Mouse (Mus musculus) urinary bladder, postnatal 25 days (tissue): ENCODE measurements at regions not wholly inside any gene's neighbourhood (a gene's known extent, or its start where the extent isn't known, plus 50 kb on each side); places are given as distances from the start of the nearest gene placed in this dataset.

Source experiments
- DNase-seq: peaks from one replicate; pipeline ENCODE4 v3.0.0; 2022; ENCODE audit warnings: low spot score

DNA sequence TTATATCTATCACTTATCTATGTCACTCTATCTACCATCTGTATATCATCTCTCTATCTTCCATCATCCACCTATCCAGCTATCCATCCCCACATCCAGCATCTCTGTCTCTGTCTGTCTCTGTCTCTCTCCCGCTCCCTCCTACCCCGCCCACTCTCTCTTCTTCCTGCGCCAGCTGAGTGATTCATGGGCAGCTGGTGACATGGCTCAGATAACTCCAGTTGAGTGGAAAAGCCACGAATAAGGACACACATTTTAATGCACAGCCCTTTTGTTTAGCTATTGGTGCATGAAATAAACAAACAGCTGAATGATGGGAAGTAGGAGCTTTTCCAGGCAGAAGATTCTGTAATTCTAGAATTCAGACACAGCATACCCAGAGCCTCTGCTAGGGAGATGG, 446.3 kb downstream of the Glrx3 start:
- no peak for DNase-seq

DNA sequence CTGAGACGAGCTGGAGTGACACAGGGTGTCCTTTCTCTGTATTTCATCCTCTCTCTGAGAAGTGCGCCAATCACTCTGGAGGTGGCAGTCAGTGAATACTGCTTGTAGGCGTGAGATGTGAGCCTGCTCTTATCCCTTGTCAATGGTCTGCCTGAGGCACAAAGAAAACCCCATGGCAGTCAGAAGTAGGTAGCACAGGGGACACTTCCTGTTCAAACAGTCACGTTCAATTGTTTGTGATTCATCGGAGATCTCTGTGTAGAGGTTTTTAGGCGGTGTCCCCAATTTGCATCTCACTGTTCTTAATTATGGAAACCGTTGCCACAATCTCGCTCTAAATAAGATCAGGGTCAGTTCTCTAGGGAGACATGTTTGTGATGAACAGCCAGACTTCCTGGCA, 447.7 kb downstream of the Glrx3 start:
- DNase-seq, result no peak

DNA sequence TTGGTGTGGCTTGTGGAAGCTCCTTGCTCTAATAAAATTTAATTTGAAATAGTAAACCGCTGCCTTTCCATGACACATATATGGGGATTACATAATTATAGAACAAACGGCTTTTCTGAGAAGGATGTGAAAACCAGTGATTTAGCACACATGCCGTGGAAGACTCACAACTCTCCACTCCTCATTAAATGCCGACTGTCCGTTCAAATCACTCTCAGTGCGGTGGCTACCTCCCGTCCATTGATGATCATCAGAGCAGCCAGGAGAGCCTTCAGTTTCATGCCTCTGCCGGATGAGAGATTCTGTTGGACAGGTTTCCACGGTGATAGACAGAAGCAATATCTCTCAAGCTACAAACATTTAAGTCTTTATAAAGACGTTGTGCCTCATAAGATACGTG, 451.3 kb downstream of the Glrx3 start:
- DNase-seq, result no peak

DNA sequence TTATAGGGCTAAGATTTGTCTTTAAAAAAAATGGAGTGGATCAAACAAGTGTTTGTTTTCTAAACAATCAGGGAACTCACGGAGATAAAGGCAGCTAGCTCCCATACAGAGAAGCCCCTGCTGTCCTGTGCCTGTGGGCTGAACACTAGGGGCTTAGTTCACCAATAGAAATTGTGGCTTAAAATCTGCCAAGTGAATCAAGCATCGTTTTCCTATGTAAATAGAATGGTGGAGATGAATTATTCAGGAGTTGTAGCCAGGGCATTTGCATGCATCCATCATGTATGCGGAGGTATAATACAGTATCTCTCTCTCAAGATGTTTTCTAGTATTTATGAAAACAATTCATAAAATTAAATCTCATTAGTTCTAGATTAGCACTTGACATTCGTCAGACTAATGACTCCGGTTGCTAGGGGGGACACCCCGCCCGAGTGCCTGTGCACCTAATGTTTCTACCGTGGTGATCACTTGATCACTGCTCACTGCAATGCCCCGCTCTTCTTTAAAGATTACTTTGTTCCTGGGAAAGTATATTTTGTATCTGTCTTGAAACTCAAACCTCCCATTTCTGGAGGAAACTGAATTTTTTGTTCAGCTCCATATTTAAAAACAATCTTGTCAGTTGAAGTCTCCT, 469.1 kb downstream of the Glrx3 start:
- no peak for DNase-seq

DNA sequence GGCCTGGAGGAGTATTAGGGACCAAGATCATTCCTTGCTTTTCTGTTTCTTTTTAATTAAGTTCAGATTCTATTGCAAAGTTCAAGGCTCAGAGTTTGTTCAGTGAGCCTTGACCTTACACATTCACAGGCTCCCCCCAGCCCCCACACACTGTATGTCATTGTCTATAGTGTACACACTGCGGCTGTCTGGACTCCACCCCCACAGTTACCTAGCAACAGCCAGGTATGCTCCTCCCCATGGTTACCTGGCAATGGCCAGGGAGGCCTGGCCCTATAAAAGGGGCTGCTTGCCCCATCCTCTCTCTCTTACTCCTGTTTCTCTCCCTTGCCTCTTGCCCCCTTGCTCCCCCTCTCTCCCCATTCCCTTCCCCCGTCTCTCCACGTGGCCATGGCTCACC, 472.0 kb downstream of the Glrx3 start:
- DNase-seq, result no peak

DNA sequence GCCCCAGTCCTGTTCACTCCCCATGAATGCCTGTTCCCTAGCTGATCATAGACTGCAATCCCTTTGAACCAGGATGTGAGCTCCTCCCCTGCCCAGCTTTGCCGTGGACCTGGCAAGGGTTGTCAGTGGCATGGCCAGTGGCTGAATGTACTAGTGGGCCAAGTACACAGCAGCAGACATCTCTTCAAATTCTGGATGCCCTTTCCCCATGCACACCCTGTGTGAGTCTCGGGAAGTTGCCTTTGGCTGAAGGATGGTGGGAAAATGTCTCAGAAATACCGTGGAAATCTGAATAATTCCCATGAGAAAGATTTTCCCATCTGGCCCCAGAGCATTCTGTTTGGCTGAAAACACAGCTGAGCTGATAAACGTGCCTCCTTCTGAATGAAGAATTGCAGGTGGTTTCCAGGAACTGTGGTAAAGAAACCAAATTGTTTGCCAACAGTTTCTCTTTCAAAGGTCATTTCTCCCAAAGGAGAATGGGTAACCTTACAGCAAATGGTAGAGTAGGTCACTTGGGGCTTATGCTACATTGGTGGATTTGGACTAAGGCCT, 476.2 kb downstream of the Glrx3 start:
- DNase-seq, result no peak

DNA sequence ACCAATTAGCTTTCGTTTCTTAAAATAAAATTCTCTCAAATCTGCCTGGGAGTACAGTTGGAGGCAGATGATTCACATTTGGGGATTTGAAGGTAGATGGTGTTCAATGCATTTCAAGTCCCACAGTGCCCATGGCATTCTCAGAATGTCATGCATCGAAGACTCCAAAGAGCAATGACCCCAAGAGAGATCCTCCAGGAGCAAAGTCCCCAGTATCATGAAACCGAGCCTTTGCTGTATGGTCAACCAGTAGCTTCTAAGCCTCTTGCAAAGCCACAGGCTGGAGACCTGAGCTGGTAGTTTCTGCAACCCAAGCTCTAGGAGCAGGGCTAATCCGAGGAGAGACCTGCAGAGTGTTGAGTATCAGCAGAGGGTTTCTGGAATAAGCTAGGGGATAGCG, 477.1 kb downstream of the Glrx3 start:
- no peak for DNase-seq

DNA sequence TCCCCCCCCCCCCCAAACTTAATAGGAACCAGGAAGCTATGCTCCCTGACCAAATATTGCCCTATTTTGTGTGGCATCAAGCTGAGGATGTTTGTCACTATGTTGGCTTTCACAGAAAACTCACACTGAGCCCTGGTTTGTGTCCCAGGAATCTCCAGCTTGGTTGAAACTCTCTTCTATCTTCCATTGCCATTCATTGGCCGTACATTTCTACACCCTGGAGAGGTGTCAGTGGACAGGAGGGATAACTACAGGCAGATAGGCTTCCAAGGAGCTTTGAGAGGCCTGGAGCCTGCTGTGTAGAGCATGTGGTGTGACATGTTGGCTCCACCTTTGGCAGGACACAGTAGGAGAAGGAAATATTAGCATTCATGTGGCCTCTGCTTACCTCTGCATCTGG, 478.9 kb downstream of the Glrx3 start:
- DNase-seq, result no peak

DNA sequence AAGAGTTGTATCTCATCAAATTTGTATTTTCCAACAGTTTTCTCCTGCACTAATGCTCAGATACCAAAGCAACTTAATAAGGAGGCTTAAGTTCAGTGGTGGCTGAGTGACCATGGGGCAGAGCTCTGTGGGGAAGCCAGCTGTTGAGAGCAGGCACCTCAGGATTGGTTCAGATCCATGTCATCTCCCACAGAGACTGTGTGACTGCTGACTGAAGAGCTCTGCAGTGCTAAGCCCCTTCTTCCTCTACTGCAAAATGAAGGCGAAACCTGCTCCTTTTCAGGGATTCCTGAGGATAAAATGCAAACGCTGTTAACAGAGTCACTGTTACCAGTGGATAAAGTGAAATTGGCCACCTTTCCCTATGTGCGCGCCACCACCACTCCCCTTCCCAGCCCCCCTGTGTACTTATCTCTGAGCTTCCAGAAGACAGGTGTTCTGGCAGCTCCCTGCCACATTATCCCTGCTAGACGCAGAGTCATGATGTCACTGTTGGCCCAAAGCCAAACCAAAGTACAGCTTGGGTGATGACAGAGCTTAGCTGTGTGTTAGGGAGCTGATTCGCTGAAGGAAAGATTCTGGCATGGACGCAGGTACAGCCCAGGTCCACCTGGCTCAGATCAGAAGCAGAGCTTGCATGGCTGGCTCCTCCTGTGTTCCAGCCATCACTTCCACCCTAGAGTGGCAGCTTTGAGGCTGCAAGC, 472.9 kb downstream of the Tcerg1l start:
- peak; percentile 16 for DNase-seq

DNA sequence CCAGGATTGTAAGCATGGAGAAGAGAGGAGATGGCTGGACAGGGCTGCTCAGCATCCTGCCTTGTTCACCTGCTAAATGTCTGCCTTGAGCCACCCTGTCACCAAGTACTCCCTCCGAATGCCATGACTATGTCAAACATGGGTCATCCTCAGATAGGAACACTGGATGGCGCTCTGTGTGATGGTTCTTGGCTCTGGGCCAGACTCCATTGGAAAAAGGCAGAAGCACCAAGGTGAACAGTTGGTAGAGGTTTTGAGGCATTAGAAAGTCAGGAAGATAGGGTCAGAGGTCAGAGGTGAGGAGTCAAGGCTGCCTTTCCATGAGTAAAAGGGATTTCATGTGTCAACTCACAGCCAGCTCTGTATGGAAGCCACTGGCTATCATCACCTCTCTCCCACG, 471.9 kb downstream of the Tcerg1l start:
- DNase-seq, result no peak

DNA sequence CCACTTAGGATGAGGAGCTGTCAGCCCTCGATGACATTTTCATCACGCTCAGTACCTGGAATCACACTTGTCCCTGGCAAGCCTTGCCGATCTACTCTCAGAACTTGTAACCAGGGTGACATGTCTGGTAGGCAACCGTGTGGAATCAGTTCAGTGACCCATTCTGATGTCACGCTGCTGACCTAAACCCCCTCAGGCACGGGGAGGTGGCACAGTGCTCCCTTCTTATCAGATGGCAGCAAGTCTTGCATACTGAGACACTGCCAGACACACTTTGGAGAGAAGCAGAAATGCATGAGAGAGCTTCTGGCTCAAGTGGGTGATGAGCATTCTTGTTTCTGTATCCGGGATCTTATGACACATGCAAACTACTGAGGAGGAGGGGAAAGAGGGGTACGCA, 470.2 kb downstream of the Tcerg1l start:
- no peak for DNase-seq

DNA sequence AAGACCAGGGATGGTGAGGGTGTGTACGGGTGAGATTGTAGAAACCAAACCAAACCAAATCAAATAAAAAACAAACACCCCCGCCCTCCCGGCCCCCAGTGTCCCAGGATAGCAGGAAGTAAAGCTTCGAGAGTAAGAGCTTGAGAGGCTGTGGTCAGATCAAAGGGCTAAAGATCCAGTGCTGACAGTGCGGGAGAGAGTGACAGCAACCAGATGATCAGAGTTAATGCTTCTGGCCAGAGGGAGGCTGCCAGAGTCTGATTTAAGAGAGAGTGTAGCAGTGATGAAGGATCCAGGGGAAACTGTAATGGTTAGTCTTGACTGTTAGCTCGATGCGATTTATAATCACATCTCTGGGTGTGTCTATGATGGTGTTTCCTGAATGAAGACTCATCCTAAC, 467.3 kb downstream of the Tcerg1l start:
- DNase-seq, result no peak

DNA sequence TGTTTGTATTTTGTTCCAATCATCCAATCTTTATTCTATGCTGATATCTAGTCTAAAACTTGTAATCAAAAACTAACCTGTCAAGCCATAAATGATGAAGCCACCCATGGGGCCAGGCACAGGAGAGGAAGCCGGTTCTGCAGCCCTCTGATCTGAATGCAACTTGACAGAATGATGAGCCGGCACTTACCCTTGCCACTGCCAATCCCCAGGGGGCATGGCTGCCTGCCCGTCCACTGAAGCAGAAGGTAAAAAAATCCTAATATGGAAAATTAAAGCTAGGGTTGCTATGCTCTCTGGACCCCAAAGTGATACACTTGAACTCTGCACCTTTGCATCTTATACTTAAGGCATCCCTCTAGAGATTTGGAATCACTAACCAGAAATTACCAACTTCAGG, 461.6 kb downstream of the Tcerg1l start:
- DNase-seq, result no peak

DNA sequence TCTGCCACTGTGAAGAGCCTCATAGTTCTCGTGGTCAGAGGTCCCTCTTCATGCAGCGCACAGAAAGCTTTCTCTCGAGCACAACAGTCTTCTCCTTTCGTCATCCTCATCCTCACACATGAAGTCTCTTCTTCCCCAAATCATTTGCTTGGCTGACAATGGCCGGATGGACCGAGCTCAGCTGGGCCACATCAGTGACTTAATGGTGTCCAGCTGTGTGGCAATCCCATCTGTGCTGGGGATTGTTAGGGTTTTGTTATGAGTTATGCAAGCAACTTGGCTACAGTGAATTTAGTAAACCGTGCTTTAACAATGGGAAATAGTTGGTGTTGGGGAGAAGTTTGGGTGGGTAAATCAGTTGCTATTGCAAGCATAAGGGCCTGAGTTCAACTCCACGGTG, 458.4 kb downstream of the Tcerg1l start:
- no peak for DNase-seq

DNA sequence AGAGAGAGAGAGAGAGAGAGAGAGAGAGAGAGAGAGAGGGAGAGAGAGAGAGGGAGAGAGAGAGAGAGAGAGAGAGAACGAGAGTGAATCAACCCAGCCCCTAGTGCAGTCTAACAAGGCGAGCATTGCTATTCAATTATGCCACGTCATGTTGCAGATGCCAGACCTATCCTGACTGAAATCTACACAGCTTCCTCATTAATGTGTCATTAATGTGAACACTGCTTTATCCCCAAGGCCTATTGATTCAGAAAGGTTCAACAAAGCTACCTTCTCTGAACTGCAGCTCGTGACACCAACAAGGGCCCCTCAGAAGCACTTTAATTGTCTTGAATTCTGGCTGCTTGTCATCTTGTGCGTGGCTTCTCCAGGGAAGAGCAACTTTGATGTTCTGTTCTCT, 457.4 kb downstream of the Tcerg1l start:
- no peak for DNase-seq

DNA sequence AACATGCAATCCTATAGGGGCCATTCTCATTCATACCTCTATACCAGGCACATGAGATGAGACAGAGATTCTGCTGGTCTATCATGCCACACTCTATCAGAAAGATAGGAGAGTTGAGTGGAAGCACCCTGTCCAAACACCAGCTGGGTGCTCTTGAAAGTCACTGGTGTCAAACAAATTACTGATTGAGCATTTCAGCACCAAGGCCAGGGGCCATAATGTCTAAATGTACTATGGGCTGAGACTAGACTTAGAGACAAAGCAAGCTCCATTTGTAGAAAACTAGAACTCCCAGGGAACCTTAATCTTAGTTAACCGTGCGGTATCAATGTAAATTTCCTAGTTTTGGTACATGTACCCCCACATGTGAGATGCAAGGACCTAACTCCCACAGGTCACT, 452.5 kb downstream of the Tcerg1l start:
- no peak for DNase-seq

DNA sequence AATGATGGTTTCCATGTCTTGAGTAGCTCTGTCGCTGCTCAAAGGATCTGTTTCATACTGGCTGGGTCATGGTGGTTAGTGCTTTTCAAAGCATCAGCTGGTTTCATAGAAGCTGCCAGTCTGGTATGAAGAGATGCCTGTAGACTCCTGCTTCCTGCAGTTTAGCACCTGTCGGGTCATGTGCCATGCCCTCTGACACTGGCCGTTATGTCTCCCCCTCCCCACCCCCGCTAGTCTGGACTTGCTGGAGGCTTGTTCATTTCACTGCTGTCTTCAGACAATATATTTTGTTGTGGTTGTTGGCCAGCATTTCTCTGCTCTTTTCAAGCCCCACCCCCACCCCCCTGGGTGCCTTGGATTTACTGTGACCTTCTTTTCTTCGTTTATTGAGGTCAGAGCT, 450.1 kb downstream of the Tcerg1l start:
- DNase-seq, result no peak

DNA sequence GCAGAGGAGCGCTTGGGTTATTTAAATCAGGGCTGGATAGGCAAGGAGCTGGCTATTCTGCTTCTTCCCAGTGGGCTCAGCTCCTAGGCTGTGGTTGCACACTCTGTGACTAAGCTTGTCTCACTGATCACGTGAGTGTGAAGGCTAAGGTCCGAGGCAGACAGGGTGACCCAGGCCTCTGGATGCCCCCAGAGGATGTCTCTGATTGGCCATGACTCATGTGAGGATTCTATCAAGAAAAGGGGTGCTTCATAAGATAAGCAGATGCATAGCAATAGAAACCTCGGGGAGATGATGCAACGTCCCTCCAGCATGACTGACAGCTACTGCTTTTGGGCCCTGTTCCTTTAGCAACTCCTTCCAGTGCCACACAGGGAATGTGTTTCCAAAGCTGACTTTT, 440.2 kb downstream of the Tcerg1l start:
- no peak for DNase-seq

DNA sequence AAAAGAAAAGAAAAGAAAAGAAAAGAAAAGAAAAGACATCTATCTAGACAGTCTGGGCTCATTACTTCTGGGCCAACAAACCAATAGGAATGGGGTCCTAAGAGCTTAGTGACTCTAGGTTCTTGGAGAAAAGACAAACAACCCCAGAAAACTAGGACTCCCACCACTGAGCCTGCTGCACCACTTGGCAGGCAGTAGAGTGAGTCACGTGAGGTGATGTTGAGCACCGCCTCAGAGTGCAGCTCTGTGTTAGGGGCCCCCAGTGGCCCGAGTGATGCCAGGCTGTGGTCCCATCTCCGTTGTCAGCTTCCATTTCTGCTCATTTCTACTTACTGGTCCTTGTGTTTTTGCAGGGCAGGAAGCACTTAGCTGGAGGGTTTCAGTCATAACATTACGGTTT, 439.7 kb downstream of the Tcerg1l start:
- no peak for DNase-seq

DNA sequence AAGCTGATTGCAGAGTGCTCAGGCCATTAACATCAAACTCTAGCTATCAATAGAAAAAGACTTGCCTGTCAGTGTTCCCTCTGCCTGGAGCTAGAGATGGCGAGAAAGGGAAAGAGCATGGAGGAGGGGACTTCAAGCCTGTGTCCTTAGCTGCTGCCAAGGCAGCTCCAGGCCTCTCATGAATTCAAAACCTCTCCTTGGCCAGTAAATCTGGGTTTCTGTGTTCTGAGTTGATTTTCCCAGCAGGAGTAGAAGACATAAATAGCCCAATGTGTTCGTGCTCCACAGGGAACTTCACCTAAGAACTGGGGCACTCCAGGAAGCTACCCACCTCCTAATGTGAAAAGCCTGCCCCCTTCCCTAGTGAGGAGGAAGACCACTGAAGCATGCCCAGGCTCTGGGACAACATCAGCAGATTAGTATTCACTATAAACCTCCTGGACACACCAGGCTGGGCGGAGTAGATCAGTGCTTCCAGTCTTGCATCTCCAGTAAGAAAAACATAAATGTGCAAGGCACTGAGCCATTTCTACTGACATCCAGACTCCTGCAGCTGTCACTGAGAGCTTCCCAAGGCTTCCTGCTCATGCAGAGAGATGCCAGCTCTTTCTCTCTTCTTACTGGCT, 433.9 kb downstream of the Tcerg1l start:
- DNase-seq, result no peak

DNA sequence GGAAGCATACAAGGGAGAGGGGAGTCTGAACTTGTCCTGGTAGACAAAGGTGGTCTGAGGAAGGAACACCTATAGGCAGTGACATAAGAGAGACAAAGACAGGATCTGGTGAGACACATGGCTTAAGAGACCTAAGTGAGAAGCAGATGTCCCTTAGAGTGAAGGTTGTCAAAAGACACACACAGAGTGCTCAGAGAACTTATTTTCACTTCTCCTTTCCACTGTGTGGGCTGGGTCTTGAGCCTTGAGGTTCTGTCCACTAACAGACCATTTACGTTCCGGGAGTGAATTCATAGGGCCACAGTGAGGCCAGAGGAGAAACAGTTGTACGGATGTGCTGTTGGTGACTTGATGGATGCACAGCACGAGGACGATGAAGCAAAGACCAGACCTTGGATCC, 422.8 kb downstream of the Tcerg1l start:
- no peak for DNase-seq

DNA sequence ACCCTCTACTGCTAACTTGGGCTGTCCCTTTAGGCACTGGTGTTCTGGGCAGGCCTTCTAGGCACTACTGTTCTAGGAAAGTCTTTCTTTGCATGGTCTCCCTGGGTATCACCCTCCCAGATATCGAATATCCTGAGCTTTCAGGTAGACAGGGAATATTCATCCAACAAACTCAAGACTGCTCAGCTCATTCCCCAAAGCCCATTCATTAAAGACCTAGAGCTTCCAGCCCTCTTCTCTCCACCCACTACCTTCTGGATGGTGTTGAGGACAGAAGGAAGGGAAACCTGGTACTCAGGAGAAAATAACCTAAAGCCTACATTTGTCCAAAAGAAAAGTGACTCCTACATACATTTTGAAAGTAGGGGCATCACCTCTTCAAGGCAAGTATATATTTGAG, 420.0 kb downstream of the Tcerg1l start:
- no peak for DNase-seq

DNA sequence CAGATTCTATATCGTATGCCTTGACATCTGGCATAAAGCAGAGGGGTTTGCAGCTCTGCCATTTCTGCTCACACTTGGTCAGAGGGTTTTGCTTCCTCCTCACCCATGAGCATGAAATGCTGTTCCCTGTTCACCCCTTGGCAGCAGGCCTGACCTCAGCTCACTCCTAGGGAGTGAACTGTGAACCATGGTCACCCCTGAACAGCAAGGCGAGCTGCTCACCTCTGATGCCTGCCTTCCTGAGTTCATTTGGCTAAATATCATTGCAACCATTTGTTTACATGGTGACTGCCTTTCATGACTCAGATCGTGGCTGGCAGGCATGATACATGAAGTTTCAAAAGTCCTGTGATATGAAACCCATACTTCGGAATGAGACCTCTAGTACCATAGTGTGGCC, 418.2 kb downstream of the Tcerg1l start:
- no peak for DNase-seq

DNA sequence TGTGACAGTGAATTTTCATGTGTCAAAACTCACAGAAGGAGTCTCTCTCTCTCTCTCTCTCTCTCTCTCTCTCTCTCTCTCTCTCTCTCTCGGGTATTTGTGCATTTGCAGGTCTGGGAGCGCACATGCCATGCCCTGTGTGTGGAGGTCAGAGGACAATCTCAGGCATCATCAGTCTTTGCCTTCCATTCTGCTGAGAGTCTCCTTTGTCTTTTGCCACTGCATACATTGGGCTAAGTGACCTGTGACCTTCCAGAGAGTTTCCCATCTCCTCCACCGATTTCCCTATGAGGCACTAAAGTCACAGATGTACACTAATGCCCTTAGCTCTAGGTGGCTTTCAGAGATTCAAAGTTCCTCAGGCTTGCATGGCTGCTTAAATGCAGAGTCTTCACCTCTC, 391.7 kb downstream of the Tcerg1l start:
- no peak for DNase-seq
